Mouse (Mus musculus) olfactory bulb, adult 2 months (tissue): ENCODE data around the gene Dner.

Experiments used
- CTCF ChIP-seq: fragments of 200-500 bp; IDR thresholded peaks from 2 replicates; pipeline ENCODE4 v1.5.1; 2012; ENCODE audit warnings: low read depth, mild to moderate bottlenecking, low read length, moderate library complexity; ENCODE audit not compliant: insufficient read depth
- POLR2A ChIP-seq: fragments of 200-500 bp; IDR thresholded peaks from 2 replicates; pipeline ENCODE4 v1.6.1; 2012; ENCODE audit warnings: mild to moderate bottlenecking, low read depth, low read length, moderate library complexity; ENCODE audit not compliant: insufficient read depth

DNA sequence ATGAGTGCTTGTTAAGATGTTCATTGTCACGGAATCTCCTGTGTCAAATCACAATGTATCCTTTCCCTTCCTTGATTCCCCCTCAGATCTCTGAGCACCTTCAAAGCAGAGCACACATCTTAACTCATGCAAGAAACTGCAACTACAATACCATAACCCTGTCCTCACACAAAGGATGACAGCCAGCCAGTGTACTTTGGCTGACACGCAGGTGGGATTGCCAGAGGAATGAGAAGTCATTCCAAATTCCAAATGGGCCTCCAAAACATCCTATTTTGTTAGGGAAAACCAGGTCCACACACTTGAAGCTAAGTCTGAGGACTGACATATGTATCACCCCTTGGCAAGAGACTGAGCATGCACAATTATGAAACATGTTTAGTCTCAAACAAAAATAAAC is 286.5 kb downstream of the Dner start:
- TF ChIP-seq CTCF: no peak
- no peak for TF ChIP-seq POLR2A
